Mouse (Mus musculus) embryonic facial prominence, embryonic 15.5 days (tissue): ENCODE measurements around the gene Arhgap22. TPM values are rescaled to one million over a fixed set of nuclear protein-coding genes. Genes with fewer than 3 reads are reported as not detected.

Experiments
- ATAC-seq: fragments of 200-750 bp; cut with Nextera tagmentation; 2 replicates; pipeline ENCODE4 v1.8.0; 2017; ENCODE audit warnings: low read depth, moderate TSS enrichment; ENCODE audit not compliant: insufficient number of reproducible peaks, low FRiP score, low TSS enrichment
- H3K27ac ChIP-seq: fragments of 300-500 bp; sonication (generic); replicated peaks from 2 replicates; pipeline ENCODE4 v1.5.1; 2015; ENCODE audit warnings: mild to moderate bottlenecking, inconsistent platforms
- H3K27me3 ChIP-seq: fragments of 300-500 bp; sonication (generic); 2 replicates; pipeline ENCODE4 v1.6.1; 2015; ENCODE audit warnings: inconsistent platforms
- H3K36me3 ChIP-seq: fragments of 300-500 bp; sonication (generic); 2 replicates; pipeline ENCODE4 v1.6.1; 2015; ENCODE audit warnings: mild to moderate bottlenecking, inconsistent platforms
- H3K4me1 ChIP-seq: fragments of 300-500 bp; sonication (generic); 2 replicates; pipeline ENCODE4 v1.6.1; 2015; ENCODE audit warnings: inconsistent platforms
- H3K4me2 ChIP-seq: fragments of 300-500 bp; sonication (generic); replicated peaks from 2 replicates; pipeline ENCODE4 v1.6.1; 2015; ENCODE audit warnings: mild to moderate bottlenecking, inconsistent platforms
- H3K4me3 ChIP-seq: fragments of 300-500 bp; sonication (generic); replicated peaks from 2 replicates; pipeline ENCODE4 v1.5.1; 2015; ENCODE audit warnings: mild to moderate bottlenecking, inconsistent platforms
- H3K9ac ChIP-seq: fragments of 300-500 bp; sonication (generic); 2 replicates; pipeline ENCODE4 v1.6.1; 2015; ENCODE audit warnings: inconsistent platforms
- H3K9me3 ChIP-seq: fragments of 300-500 bp; sonication (generic); replicated peaks from 2 replicates; pipeline ENCODE4 v1.6.1; 2016; ENCODE audit warnings: inconsistent platforms
- WGBS: fragments of 180-500 bp; shearing (Covaris S2); methylation state at CpG from one replicate; pipeline ENCODE4 v1.1.7; 2015; 5-methylcytosine and 5-hydroxymethylcytosine counted together
- polyA plus RNA-seq: library from polyadenylated mRNA; unstranded; fragments of >200 nt; fragmentation: Nextera tagmentation; extraction: Ambion mirVana; gene quantifications from 2 replicates; pipeline ENCODE4 v1.2.1, GENCODE M21; 2015

The Arhgap22 gene
- polyA plus RNA-seq, 1 experiment from 2014 or later: 4.8 TPM

DNA sequence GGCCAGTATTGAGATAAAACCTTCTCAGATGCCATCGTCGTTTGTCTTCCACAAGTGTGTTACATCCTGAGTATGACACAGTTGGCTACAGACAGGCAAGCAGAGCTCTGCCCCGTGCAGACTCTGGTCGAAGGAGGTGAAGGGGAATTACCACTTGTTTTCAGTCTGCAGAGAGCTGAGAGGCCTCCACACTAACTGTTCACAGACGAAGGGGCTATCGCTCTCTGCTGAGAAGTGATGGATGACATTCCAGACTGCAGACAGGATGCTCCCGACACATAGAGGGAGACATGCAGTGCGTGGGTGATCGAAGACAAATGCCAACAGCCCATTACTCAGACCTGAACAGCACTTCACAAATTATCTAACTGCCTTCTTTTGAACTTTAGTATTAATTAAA is 76.2 kb downstream of the Arhgap22 start:
- H3K4me3 ChIP-seq: no peak overlapping the region
- no peaks in the 10 kb centered on the region for H3K36me3 ChIP-seq
- H3K9me3 ChIP-seq: no peaks in the 10 kb centered on the region
- H3K27ac ChIP-seq: no peak overlapping the region
- no peak for ATAC-seq
- WGBS: 73% methylated on average over 9 of the region's 9 CpGs
- H3K9ac ChIP-seq: no peak overlapping the region
- no peaks in the 10 kb centered on the region for H3K4me1 ChIP-seq
- no peaks in the 10 kb centered on the region for H3K27me3 ChIP-seq
- H3K4me2 ChIP-seq: no peak overlapping the region

DNA sequence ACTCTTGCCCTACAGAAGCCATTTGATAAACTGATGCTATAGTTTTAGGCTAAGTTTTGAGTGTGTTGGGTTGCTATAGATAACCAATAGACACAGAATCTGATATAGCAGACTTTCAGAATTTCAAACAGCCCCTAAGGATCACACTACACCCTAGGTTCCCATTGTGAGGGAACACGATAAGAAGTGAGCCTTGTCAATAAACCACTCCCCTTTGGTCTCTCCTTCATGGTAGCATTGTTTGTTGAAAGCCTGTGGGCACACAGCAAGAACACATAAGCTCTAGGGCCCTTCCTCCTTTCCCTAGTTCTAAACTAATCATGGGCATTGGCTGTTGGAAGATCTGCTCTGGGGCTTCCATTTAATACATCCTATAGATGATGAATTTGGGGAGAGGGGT is 80.7 kb downstream of the Arhgap22 start:
- H3K4me1 ChIP-seq: 0 out of 2 replicates have a peak, but pooled peaks cover 4% of the 10 kb centered on the region
- no peak overlapping the region for H3K4me2 ChIP-seq
- no peak overlapping the region for H3K4me3 ChIP-seq
- no peak overlapping the region for H3K27ac ChIP-seq
- ATAC-seq: no peak
- no peaks in the 10 kb centered on the region for H3K36me3 ChIP-seq
- H3K27me3 ChIP-seq: no peaks in the 10 kb centered on the region
- WGBS: 55% methylated on average over 1 of the region's 1 CpGs
- no peak overlapping the region for H3K9ac ChIP-seq
- H3K9me3 ChIP-seq: no peaks in the 10 kb centered on the region

DNA sequence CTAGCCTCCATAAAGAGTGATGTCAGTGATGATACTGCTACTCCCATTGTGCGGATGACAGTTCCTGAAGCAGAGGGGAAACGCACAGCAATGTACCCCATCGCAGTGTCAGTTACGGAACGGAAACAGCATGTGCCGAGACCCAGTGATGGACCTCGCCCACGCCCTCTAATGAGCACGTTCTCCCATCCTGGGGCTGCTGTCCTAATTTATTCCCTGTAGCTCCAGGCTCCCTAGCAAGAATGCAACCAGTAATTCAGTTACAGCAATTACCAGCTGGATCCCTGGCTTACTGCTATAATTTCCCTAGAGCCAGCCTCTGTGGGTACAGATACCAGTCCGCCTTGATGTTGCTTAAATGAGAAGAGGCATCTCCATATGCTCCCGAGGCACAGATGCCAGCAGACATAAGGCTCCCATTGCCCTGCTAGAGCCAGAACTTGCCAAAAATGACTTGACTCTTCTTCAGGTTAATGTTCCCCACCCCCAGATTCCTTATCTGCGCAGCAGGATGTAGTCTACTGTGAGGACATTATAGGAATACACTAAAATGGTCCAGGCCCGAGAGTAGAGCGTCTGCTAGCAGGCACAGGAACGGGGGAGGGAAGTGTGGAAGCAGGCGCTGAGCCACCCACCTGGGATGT is 83.0 kb downstream of the Arhgap22 start:
- no peak for ATAC-seq
- no peak overlapping the region for H3K4me2 ChIP-seq
- no peaks in the 10 kb centered on the region for H3K9me3 ChIP-seq
- H3K4me3 ChIP-seq: no peak overlapping the region
- 62% methylated on average over 16 of the region's 16 CpGs for WGBS
- H3K4me1 ChIP-seq: 0 out of 2 replicates have a peak, but pooled peaks cover 4% of the 10 kb centered on the region
- no peak overlapping the region for H3K27ac ChIP-seq
- H3K27me3 ChIP-seq: no peaks in the 10 kb centered on the region
- H3K36me3 ChIP-seq: no peaks in the 10 kb centered on the region
- no peak overlapping the region for H3K9ac ChIP-seq

DNA sequence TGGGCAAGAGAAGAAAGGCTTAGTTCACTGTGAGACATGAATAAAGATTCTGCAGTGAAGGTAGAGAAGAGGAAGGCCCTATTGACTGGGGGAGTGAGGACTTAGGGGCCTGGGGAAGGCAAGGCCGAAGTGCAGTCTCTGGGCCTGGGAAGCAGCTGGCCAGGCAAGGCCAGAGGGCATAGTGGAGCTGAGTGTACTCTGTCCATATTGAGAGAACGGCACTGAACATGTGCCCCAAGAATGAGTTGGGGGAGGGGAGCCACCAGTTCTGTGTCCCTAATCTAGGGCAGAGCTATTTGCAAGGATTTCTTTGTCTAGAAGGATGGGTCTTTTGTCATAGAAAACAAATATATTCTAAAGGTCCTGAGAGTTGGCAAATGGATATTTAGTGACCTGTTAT is 86.8 kb downstream of the Arhgap22 start:
- Histone ChIP-seq H3K36me3 (no peaks in the 10 kb centered on the region), H3K4me2 (no peak overlapping the region), H3K4me3 (no peak overlapping the region), H3K27me3 (no peaks in the 10 kb centered on the region; the same call in 1 of the 2 replicates), H3K9ac (no peak overlapping the region), H3K4me1 (0 out of 2 replicates have a peak, but pooled peaks cover 4% of the 10 kb centered on the region), H3K27ac (no peak overlapping the region), H3K9me3 (no peaks in the 10 kb centered on the region)
- WGBS: 60% methylated on average over 2 of the region's 2 CpGs
- ATAC-seq: no peak

DNA sequence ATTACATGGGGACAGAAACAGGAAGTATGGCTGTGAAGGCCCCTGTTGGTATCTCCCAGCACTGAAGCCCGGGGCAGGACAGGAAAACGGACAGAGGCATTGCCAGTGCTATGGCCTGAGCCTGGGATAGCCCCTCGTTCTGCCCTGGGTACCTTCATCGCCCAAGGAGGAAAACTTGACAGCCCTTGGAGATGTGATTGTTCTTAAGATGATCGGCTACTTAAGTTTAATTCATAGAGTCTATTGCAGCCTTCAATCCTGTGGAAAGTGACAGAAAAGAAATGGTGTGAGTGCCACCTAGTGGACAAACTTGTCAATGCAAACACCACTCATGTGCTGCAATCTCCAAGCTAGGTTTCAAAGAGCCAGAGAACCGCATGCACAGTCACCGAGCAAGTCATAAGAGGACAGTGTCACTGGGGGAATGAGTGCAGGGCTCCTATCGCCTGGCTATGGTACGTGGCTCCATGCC is 89.6 kb downstream of the Arhgap22 start:
- no peak overlapping the region for H3K9ac ChIP-seq
- H3K9me3 ChIP-seq: no peaks in the 10 kb centered on the region
- no peaks in the 10 kb centered on the region for H3K36me3 ChIP-seq
- H3K4me3 ChIP-seq: no peak overlapping the region
- no peak overlapping the region for H3K4me2 ChIP-seq
- 0 out of 2 replicates have a peak, but pooled peaks cover 2% of the 10 kb centered on the region for H3K4me1 ChIP-seq
- ATAC-seq: no peak
- no peaks in the 10 kb centered on the region; the same call in 1 of the 2 replicates for H3K27me3 ChIP-seq
- no peak overlapping the region for H3K27ac ChIP-seq
- WGBS: 16% methylated on average over 9 of the region's 9 CpGs

DNA sequence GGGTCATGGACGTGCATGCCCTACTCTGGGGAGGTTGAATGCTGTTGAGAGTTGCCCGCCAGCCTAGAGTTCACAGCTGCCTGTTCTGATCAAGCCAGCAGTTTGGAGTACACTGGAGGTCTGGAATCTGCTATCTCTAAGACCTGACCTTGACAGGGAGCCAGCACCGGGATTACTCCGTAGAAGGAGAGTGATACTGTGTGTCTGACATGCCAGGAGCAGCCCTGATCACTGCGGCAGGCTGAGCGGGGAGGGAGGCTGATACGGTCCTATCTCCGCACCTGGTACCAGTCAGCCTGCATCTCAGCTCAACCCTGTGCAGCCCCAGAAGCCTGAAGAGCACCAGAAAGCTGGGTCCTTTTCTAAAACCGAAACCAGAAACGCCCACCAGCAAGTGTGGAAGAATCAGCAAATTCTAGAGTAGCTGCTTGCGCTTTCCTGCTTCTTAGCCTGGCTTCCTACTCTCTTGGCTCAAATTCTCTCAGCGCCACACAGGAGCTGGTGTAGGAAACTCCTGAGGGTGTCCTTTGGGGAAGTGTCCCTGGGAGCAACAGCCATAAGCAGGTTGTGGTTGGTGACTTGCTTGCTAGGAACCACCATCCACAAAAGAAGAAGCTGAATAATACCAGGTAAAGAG is 91.9 kb downstream of the Arhgap22 start:
- Histone ChIP-seq H3K4me1 (no peaks in the 10 kb centered on the region), H3K36me3 (no peaks in the 10 kb centered on the region), H3K4me3 (no peak overlapping the region), H3K9ac (no peak overlapping the region), H3K4me2 (no peak overlapping the region), H3K27ac (no peak overlapping the region), H3K9me3 (no peaks in the 10 kb centered on the region), H3K27me3 (peaks cover 2% of the 10 kb centered on the region; the same call in 1 of the 2 replicates)
- 71% methylated on average over 12 of the region's 12 CpGs for WGBS
- ATAC-seq: no peak

DNA sequence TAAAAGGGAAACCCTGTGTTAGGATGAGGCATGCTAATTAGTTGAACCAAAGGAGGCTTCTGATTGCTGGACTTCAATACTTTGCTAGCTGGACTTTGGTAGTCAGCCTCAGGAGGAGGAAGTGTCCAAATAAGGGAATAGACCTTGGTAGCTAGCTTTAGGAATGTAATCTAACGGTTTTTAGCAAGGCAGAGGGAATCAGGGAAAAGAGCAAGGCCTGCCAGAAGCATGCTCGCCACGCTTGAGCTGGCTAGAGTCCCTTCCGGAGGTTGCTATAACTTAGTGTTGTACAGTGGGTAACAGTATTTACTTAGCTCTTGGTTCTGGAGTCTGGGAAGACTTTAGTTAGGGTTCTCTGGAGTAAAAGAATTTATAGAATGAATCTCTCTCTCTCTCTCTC is 96.9 kb downstream of the Arhgap22 start:
- Histone ChIP-seq H3K36me3 (no peaks in the 10 kb centered on the region), H3K27me3 (0 out of 2 replicates have a peak, but pooled peaks cover 12% of the 10 kb centered on the region), H3K4me2 (no peak overlapping the region), H3K4me3 (no peak overlapping the region), H3K4me1 (no peaks in the 10 kb centered on the region; the same call in 1 of the 2 replicates), H3K27ac (no peak overlapping the region), H3K9ac (no peak overlapping the region), H3K9me3 (no peaks in the 10 kb centered on the region)
- no peak for ATAC-seq
- 37% methylated on average over 4 of the region's 4 CpGs for WGBS

DNA sequence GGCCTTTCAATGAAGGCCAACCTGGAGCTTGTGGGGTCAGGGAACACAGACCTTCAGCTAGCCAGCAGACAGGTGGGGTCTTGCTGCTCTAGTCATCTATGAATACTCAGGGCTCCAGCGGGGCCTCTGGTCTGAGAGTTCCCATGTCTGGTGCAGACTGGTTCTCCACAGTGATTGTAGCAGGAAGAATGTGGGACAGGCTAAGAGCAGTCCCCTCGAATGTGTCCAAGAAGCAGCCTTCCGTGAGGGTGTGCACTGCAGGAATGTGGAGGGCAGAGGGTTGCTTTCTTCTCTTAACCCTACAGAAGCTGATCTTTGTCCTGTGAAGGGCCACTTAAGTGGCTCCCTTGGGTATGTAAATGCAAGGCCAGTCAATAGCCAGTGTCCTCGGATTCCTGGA is 98.5 kb downstream of the Arhgap22 start:
- no peak overlapping the region for H3K27ac ChIP-seq
- 35% methylated on average over 4 of the region's 4 CpGs for WGBS
- H3K27me3 ChIP-seq: 0 out of 2 replicates have a peak, but pooled peaks cover 15% of the 10 kb centered on the region
- no peak for ATAC-seq
- H3K4me1 ChIP-seq: no peaks in the 10 kb centered on the region; the same call in 1 of the 2 replicates
- H3K36me3 ChIP-seq: no peaks in the 10 kb centered on the region
- no peak overlapping the region for H3K9ac ChIP-seq
- no peak overlapping the region for H3K4me2 ChIP-seq
- H3K9me3 ChIP-seq: no peaks in the 10 kb centered on the region
- H3K4me3 ChIP-seq: no peak overlapping the region

DNA sequence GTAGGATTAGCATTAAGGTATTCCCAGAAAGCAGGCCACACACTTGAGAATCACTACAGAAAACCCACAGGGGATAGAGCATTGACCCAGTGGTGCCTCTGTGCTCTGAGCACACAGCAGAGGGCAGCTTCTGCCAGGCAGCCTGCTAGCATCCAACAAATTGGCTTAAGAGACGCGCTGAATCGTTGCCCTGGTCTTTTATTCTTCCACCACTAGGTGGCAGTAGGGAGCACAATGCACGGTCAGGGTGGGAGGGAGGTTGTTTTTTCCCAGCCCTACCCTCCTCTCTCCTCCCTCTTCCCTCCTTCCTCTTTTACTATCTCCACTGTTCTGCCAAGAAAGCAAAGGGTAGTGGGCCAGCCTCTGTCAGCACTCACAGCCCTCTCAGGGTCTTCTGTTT is 99.8 kb downstream of the Arhgap22 start:
- Histone ChIP-seq H3K4me3 (no peak overlapping the region), H3K9ac (no peak overlapping the region), H3K36me3 (no peaks in the 10 kb centered on the region), H3K9me3 (no peaks in the 10 kb centered on the region), H3K4me1 (peaks cover 9% of the 10 kb centered on the region), H3K27me3 (0 out of 2 replicates have a peak, but pooled peaks cover 15% of the 10 kb centered on the region), H3K4me2 (0 out of 2 replicates have a peak overlapping the region, but pooled peaks have one; percentile 12), H3K27ac (no peak overlapping the region)
- 4% methylated on average over 4 of the region's 4 CpGs for WGBS
- ATAC-seq: peak; percentile 25; the same call in 1 of the 2 replicates

DNA sequence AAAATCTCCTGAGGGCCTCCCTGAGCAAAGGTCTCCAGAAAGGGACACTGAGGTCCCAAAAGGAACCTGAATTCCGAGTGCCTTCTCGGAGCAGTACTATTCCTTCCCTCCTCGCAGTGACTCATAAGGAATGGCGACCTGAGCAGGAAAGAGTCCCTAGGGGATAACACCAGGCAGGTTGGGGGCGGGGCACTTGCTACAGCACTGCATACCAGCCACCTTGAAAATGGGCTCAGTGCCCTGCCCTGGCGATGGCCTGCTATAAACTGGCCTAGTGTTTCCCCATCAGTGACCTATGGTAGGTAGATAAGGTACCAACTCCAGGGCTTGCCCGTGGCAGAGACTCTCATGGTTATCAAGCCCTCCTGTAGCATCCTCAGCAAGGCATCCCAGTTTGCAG is 100.3 kb downstream of the Arhgap22 start:
- H3K4me3 ChIP-seq: no peak overlapping the region
- WGBS: 40% methylated on average over 7 of the region's 7 CpGs
- no peak for ATAC-seq
- no peaks in the 10 kb centered on the region for H3K9me3 ChIP-seq
- H3K9ac ChIP-seq: no peak overlapping the region
- H3K27ac ChIP-seq: no peak overlapping the region
- no peaks in the 10 kb centered on the region for H3K36me3 ChIP-seq
- H3K4me2 ChIP-seq: 0 out of 2 replicates have a peak overlapping the region, but pooled peaks have one; percentile 12
- peaks cover 9% of the 10 kb centered on the region for H3K4me1 ChIP-seq
- 0 out of 2 replicates have a peak, but pooled peaks cover 13% of the 10 kb centered on the region for H3K27me3 ChIP-seq

DNA sequence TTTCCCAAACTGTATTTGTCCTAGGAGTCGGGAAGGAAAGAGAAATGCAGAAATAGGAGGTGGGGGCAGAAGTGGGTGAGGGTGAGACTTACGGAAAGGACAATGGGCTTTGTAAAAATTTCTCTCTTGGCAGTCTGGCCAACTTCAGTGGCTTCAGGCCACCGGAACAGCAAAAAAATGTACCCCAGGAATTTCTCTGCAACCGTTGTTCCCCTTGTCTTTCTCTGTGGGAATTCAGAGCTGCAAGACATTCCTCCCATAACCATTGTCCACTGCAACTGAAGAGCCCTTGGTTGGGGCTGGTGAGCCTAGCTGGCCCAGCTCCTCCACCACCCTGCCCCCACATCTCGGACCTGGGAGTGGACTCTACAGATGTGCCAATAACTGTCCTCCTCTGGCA is 101.3 kb downstream of the Arhgap22 start:
- Histone ChIP-seq H3K4me1 (peaks cover 15% of the 10 kb centered on the region), H3K36me3 (no peaks in the 10 kb centered on the region), H3K9ac (no peak overlapping the region), H3K9me3 (no peaks in the 10 kb centered on the region), H3K4me3 (no peak overlapping the region), H3K27ac (no peak overlapping the region), H3K4me2 (no peak overlapping the region), H3K27me3 (peaks cover 21% of the 10 kb centered on the region)
- no peak for ATAC-seq
- WGBS: 49% methylated on average over 5 of the region's 5 CpGs
